Comparison of ENCODE assay signal across 11 mouse cellular contexts in the genomic region with DNA sequence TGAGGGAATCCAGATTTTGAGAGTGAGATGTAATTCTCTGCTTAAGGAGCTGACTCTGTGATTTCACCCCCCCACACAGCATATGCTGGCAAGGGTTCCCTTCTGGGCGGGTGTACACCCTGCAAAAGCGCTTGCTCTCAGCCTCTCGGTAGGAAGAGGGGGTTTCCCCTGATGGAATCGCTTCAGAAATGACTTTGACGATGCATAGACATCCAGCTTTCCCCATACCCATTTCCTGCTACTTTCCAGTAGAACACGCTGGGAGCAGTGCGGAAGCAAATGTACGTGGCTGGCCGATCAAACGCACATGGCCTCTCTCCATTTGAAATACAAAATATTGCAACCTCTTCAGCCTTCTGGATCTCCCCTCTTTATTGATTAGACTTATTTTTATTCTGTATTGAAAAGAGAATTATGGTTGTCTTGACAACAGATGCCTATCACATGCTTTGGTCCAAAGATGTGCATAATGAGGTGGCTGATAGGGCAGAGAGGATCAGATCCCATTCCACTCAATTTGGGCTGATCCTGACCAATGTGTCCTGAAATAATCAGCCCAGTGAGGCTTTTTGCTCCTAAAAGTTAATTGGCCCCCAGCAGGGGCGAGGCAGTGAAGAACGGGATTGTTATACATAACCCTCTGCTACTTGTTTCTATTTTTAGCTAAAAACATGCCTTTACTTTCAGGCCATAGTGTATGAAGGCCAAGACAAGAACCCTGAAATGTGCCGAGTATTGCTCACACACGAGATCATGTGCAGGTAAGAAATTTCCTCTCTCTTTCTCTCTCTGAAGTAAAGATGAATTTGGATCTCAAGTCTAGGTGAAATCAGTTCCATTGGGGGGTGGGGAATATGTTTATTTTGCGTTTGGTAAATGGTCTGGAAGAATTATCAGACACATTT.
"Had no signal": no experiment of that assay in that cellular context is flagged by ENCODE, and none has a peak within 500 bp of the region (broad histone marks: within the 10 kb centered on the region; RNA-seq: fewer than 3 reads in every experiment).

No protein-coding gene starts in this region.

- H3K27ac ChIP-seq: limb, embryonic 13.5 days; liver, embryonic 14.5 days had no signal

- H3K4me2 ChIP-seq: limb, embryonic 13.5 days had no signal

- DNase-seq: kidney, adult 18-20 months; kidney, postnatal 25 days; layer of hippocampus, adult 9-11 months; layer of hippocampus, postnatal 36 days; lung, adult 18-20 months; midbrain, embryonic 14.5 days; right cerebral cortex, adult 18-20 months; right cerebral cortex, postnatal 25 days; thymus, postnatal 4 days had no signal

- H3K4me3 ChIP-seq: limb, embryonic 13.5 days had no signal

- H3K9me3 ChIP-seq: limb, embryonic 13.5 days had no signal

- H3K9ac ChIP-seq: limb, embryonic 13.5 days; liver, embryonic 14.5 days had no signal

- H3K27me3 ChIP-seq: limb, embryonic 13.5 days had no signal
